Mouse (Mus musculus): ENCODE data around the gene Arl10.

Arl10 gene

DNA sequence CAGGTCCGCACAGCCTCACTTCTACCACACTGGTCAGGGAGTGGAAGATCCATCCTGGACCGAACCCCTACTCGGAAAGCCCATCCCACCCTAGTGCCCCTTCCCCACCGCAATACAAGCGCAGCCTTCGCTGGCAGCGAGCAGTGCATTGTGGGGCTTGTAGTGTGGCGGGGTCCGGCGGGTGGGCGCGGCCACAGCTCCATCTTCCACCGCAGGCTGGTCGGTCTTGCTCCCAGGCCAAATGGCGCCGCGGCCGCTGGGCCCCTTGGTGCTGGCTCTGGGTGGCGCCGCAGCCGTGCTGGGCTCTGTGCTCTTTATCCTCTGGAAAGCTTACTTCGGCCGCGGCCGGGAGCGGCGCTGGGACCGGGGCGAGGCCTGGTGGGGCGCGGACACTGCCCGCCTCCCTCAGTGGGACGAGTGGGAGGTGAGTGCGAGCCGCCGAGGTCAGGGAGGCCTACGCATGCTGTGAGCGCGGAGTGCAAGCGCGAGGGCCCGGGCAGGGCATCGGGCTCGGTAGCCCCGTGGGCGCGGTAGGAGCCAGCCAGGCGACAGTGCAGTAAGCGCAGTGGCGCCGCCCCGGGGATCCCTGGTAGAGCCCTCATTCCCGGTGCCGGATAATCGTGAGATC is at the start of gene Arl10:
Arl10 (plus strand) TSS at position 162 of the 628 bp plus-strand sequence.
- in situ Hi-C loops (cut with MboI): no loop called here

DNA sequence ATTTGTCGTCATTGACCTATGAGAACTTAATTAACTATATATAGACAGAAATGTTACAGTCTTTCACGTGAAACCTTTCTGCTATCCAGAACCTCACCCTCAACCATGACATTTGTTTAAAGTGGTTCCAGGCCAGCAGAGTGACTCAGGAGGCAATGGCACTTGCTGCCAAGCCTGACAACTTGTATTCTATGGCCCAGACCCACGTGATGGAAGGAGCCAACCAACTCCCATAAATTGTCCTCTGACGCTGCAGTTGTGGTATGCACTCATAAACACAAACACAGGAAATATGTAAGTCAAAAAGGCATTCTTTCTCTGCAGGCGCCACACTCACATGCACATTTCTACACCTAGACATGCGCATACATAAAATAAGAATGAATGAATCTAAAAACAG is 47.7 kb upstream of the Arl10 start:
- in situ Hi-C loops (cut with MboI): no loop called here

GRCm38 (mm10) chr13:54532134-54532533 is 42.7 kb upstream of the Arl10 start:
- in situ Hi-C loops (cut with MboI): no loop called here

GRCm38 (mm10) chr13:54548036-54548435 is 26.8 kb upstream of the Arl10 start:
- in situ Hi-C loops (cut with MboI): no loop called here

GRCm38 (mm10) chr13:54556176-54556575 is 18.6 kb upstream of the Arl10 start:
- in situ Hi-C loops (cut with MboI): no loop called here

DNA sequence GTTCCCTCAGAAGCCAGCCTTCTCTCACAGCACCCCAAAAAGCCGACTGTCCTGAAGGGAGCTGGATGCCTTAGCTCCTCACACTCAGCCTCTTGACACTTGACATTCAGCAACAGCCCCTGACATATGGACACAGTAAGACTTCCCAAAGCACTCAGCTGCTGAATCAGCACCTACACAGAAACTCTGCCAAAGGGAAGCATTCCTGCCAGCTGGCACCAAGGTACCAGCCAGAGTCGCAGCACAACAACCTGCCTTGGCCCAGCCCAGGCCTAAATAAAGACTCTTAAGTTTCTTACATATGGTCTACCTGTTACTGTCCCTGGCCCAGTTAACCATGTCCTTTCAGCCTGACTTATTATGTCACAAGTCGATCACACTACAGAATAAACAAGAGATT is 18.0 kb upstream of the Arl10 start:
- in situ Hi-C loops (cut with MboI): no loop called here

DNA sequence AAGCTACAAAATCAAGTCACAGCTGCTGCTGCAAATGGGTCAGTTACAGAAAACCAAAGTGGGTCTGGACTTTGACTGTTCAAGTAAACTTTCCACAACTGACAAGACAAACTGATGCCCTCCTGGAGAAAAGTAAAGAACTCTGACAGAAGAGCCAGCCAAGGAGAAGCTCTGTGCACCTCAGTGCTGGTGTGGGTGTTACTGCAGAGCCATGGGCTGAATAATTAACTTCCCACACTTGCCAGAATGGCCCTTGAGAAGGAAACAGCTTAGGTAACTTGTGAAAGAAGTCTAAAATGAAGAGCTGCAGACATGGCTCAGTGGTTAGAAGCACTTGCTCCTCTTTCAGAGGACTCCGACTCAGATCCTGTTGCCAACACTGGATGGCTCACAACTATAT is 17.2 kb upstream of the Arl10 start:
- in situ Hi-C loops (cut with MboI): no loop called here

GRCm38 (mm10) chr13:54559656-54560055 is 15.2 kb upstream of the Arl10 start:
- in situ Hi-C loops (cut with MboI): no loop called here

DNA sequence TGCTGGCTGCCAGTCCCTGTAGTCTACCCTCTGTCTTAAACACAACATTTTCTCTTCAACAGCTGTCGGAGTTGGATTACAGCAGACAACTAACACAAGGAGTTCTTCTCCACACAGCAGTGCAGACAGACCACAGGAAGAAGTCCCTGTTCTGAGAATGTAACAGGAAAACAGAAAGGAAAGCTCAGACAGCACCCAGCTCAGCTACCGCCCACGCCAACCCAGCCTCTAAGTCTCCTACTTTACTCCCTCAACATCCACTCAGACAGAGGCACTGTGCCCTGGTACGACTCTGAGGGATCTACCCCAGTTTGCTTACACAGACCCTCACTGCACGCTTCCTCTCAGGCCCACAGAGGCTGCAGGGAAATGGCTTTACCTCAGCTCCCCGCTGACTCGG is 14.2 kb upstream of the Arl10 start:
- in situ Hi-C loops (cut with MboI): no loop called here

GRCm38 (mm10) chr13:54562562-54562961 is 12.3 kb upstream of the Arl10 start:
- in situ Hi-C loops (cut with MboI): no loop called here

GRCm38 (mm10) chr13:54564232-54565200 is 10.3 kb upstream of the Arl10 start:
- in situ Hi-C loops (cut with MboI): no loop called here

GRCm38 (mm10) chr13:54565201-54565581 is 9.6 kb upstream of the Arl10 start, which contains the start of gene 4833439L19Rik:
TSS of gene 4833439L19Rik (minus strand) at chr13:54565435.
- in situ Hi-C loops (cut with MboI): no loop called here

DNA sequence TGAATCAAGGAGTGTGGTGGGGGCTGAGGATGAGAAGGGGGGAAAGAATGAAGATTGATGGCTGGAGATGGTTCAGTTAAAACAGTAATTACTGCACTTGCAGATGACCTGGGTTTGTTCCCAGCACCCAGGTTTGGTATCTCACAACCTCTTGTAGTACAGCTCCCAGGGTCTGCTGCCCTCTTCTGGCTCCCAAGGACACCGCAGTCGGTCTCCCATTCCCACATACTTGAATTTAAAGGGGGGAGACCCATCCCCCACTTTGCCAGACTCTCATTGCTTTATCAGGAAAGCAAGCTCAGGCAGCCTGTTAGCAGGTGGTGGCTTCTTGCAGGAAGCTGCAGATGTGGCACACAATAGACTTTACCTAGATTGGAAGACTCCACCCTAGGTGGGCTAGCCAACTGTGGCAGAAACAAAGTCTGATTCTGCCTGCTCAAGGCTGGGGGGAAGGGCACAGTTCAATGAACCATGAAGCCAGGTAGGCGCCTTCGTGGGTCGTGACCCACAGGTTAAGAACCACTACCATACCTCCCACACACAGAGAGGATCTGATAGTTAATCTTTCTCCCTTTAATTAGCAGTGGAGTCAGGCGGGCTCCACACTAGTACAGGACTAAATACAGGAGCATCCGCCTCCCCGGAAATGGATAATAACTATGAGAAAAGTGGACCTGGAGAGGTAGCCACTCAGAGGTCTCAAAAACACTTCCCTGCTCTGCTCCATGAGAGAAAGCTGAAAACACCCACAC is 9.0 kb upstream of the Arl10 start:
- in situ Hi-C loops (cut with MboI): no loop called here

DNA sequence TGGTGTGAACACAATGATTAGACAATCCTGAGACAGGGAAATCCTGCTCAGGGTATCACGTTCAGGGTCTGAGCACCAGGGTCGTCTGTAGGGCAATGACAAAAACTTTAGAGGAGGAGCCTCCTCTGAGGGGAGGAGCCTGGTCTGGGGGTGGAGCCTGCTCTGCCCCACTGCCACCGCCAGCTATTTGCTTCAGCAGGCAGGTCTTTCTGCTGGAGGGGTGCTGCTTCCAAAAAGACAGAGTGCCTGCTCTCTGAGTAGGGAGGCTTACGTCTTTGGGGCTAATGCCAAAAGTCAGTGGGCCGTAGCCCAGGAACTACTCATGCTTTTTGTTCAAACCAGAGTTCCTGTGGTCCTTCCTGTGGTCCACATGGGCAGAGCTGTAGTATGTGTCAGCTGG is 6.4 kb upstream of the Arl10 start:
- in situ Hi-C loops (cut with MboI): no loop called here

GRCm38 (mm10) chr13:54569282-54569681 is 5.5 kb upstream of the Arl10 start:
- in situ Hi-C loops (cut with MboI): no loop called here

DNA sequence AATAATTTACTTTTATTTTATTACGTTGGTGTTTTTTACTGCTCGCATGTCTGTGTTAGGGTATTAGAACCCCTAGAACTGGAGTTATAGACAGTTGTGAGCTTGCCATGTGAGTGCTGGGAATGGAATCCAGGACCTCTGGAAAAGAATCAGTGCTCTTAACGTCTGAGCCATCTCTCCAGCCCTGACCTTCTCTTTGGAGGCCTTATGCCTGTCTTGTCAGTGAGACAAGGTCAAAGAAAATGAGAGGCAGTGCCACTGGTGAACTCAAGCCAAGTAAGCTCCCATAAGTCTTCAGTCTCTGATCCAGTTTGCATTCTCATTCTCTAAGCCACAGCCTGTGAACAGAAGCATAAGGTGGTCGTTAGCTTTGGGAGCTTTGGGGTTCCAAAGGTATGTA is 4.1 kb upstream of the Arl10 start:
- in situ Hi-C loops (cut with MboI): no loop called here

DNA sequence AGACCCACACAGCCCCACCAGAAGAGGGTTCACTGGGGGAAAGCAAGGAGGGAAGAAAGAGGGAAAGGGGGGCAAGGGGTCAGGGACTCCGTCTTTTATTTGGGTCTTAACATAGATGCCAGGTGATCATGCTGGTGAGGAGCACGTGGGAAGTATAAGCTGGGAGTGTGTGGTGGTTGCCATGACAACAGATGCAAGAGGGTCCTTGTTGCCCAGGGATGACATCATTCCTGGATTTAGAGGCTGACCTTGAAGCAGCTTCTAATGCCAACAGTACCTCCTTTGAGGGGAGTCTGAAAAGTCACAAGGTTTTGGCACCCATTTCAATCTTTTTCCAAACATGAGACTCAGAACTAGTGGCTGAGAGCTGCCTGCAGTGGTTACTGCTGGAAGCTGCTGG is 3.2 kb upstream of the Arl10 start:
- in situ Hi-C loops (cut with MboI): no loop called here

DNA sequence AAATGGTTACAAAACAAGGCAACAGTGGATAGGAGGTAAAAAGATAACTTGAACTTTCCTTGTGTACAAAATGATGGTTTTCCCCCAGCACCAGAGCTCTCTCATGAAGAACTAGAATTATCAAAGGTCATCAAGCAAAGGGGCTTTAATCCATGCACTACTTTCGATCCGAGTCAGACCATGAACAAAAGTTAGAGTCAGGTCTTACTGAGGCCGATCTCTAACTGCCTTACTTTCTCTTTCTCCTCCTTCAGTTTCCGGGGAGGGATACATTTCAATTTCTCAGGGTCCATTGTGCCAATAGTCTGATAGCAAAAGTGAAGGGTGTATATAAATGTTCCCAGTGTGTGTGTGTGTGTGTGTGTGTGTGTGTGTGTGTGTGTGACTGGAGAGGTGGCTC is 2.2 kb upstream of the Arl10 start:
- in situ Hi-C loops (cut with MboI): no loop called here

GRCm38 (mm10) chr13:54575489-54575888 is 674 bp downstream of the Arl10 start:
- in situ Hi-C loops (cut with MboI): no loop called here

GRCm38 (mm10) chr13:54577652-54578507 is 3.1 kb downstream of the Arl10 start:
- in situ Hi-C loops (cut with MboI): no loop called here

- in situ Hi-C loops (cut with MboI): no loop called here
These were observed 6.6 kb downstream of the Arl10 start for GRCm38 (mm10) chr13:54581385-54581784.

- in situ Hi-C loops (cut with MboI): no loop called here
These were observed 7.3 kb downstream of the Arl10 start for GRCm38 (mm10) chr13:54582126-54582525.
